Mouse (Mus musculus): ENCODE measurements around the gene Cactin. TPM values are rescaled to one million over a fixed set of nuclear protein-coding genes. Genes with fewer than 3 reads are reported as not detected.

The Cactin gene
- polyA plus RNA-seq, 1 experiment from 2014 or later: 36.6 TPM

- H3K4me3 ChIP-seq (ENCODE audit: low read length): no peak overlapping the region
- peak overlapping the region; percentile 30 for H3K9ac ChIP-seq (ENCODE audit: low read length)
- 40% methylated on average over 14 of the region's 14 CpGs for WGBS
- H3K4me2 ChIP-seq (ENCODE audit: low read depth, low read length): peak overlapping the region; percentile 1
- peaks cover 35% of the 10 kb centered on the region for H3K4me1 ChIP-seq (replicated peaks; ENCODE audit: control insufficient read depth, insufficient read depth, low read length)
- peak overlapping the region; percentile 53; the same call in 1 of the 2 replicates for H3K27ac ChIP-seq (ENCODE audit: low read length)
- H3K27me3 ChIP-seq (ENCODE audit: control insufficient read depth, insufficient read depth, low read depth, low read length): no peaks in the 10 kb centered on the region
- no peaks in the 10 kb centered on the region for H3K9me3 ChIP-seq (ENCODE audit: control insufficient read depth, low read length)
- H3K36me3 ChIP-seq (ENCODE audit: control insufficient read depth, insufficient read depth, low read length): peaks cover 20% of the 10 kb centered on the region
- ATAC-seq (ENCODE audit: low read depth): peak; percentile 12; the same call in 1 of the 2 replicates
These were observed 18.1 kb upstream of the Cactin start for GRCm38 (mm10) chr10:81302781-81303218.

GRCm38 (mm10) chr10:81303258-81303657 lies 17.6 kb upstream of the Cactin start:
- Histone ChIP-seq H3K9me3 (ENCODE audit: control insufficient read depth, low read length) (no peaks in the 10 kb centered on the region), H3K9ac (ENCODE audit: low read length) (peak overlapping the region; percentile 30), H3K4me3 (ENCODE audit: low read length) (no peak overlapping the region), H3K4me2 (ENCODE audit: low read depth, low read length) (peak overlapping the region; percentile 1), H3K36me3 (ENCODE audit: control insufficient read depth, insufficient read depth, low read length) (peaks cover 24% of the 10 kb centered on the region), H3K27me3 (ENCODE audit: control insufficient read depth, insufficient read depth, low read depth, low read length) (no peaks in the 10 kb centered on the region), H3K27ac (ENCODE audit: low read length) (peak overlapping the region; percentile 37; the same call in 1 of the 2 replicates), H3K4me1 (replicated peaks; ENCODE audit: control insufficient read depth, insufficient read depth, low read length) (peaks cover 30% of the 10 kb centered on the region)
- ATAC-seq (ENCODE audit: low read depth): no peak
- WGBS: 57% methylated on average over 10 of the region's 10 CpGs

- H3K9ac ChIP-seq (ENCODE audit: low read length): no peak overlapping the region; the same call in 1 of the 2 replicates
- no peaks in the 10 kb centered on the region for H3K9me3 ChIP-seq (ENCODE audit: control insufficient read depth, low read length)
- no peak overlapping the region for H3K4me2 ChIP-seq (ENCODE audit: low read depth, low read length)
These were observed 17.1 kb upstream of the Cactin start for GRCm38 (mm10) chr10:81303761-81304160.

GRCm38 (mm10) chr10:81304597-81305238 lies 16.2 kb upstream of the Cactin start:
- 20% methylated on average over 6 of the region's 9 CpGs for WGBS
- no peak overlapping the region for H3K9ac ChIP-seq (ENCODE audit: low read length)
- peaks cover 29% of the 10 kb centered on the region for H3K4me1 ChIP-seq (replicated peaks; ENCODE audit: control insufficient read depth, insufficient read depth, low read length)

More at GRCm38 (mm10) chr10:81303761-81304160, 17.1 kb upstream of the Cactin start:
- WGBS: 62% methylated on average over 7 of the region's 7 CpGs
- H3K4me1 ChIP-seq (replicated peaks; ENCODE audit: control insufficient read depth, insufficient read depth, low read length): peaks cover 29% of the 10 kb centered on the region
- no peaks in the 10 kb centered on the region for H3K27me3 ChIP-seq (ENCODE audit: control insufficient read depth, insufficient read depth, low read depth, low read length)
- no peak overlapping the region for H3K4me3 ChIP-seq (ENCODE audit: low read length)
- peaks cover 26% of the 10 kb centered on the region for H3K36me3 ChIP-seq (ENCODE audit: control insufficient read depth, insufficient read depth, low read length)
- no peak for ATAC-seq (ENCODE audit: low read depth)
- H3K27ac ChIP-seq (ENCODE audit: low read length): no peak overlapping the region; the same call in 1 of the 2 replicates

GRCm38 (mm10) chr10:81305663-81306062 lies 15.2 kb upstream of the Cactin start:
- Histone ChIP-seq H3K9me3 (ENCODE audit: control insufficient read depth, low read length) (no peaks in the 10 kb centered on the region), H3K4me3 (ENCODE audit: low read length) (no peak overlapping the region), H3K27me3 (ENCODE audit: control insufficient read depth, insufficient read depth, low read depth, low read length) (no peaks in the 10 kb centered on the region), H3K36me3 (ENCODE audit: control insufficient read depth, insufficient read depth, low read length) (peaks cover 36% of the 10 kb centered on the region), H3K4me2 (ENCODE audit: low read depth, low read length) (no peak overlapping the region), H3K9ac (ENCODE audit: low read length) (no peak overlapping the region), H3K27ac (ENCODE audit: low read length) (no peak overlapping the region), H3K4me1 (replicated peaks; ENCODE audit: control insufficient read depth, insufficient read depth, low read length) (peaks cover 22% of the 10 kb centered on the region)
- ATAC-seq (ENCODE audit: low read depth): no peak
- WGBS: 93% methylated on average over 14 of the region's 14 CpGs

More at GRCm38 (mm10) chr10:81304597-81305238, 16.2 kb upstream of the Cactin start:
- H3K4me3 ChIP-seq (ENCODE audit: low read length): no peak overlapping the region
- H3K4me2 ChIP-seq (ENCODE audit: low read depth, low read length): no peak overlapping the region
- no peaks in the 10 kb centered on the region for H3K27me3 ChIP-seq (ENCODE audit: control insufficient read depth, insufficient read depth, low read depth, low read length)
- H3K9me3 ChIP-seq (ENCODE audit: control insufficient read depth, low read length): no peaks in the 10 kb centered on the region
- peaks cover 35% of the 10 kb centered on the region for H3K36me3 ChIP-seq (ENCODE audit: control insufficient read depth, insufficient read depth, low read length)
- H3K27ac ChIP-seq (ENCODE audit: low read length): no peak overlapping the region
- ATAC-seq (ENCODE audit: low read depth): peak; percentile 18; the same call in 1 of the 2 replicates

- no peak for ATAC-seq (ENCODE audit: low read depth)
- Histone ChIP-seq H3K27ac (ENCODE audit: low read length) (no peak overlapping the region), H3K4me1 (replicated peaks; ENCODE audit: control insufficient read depth, insufficient read depth, low read length) (peaks cover 18% of the 10 kb centered on the region), H3K36me3 (ENCODE audit: control insufficient read depth, insufficient read depth, low read length) (peaks cover 39% of the 10 kb centered on the region), H3K9me3 (ENCODE audit: control insufficient read depth, low read length) (no peaks in the 10 kb centered on the region), H3K4me2 (ENCODE audit: low read depth, low read length) (no peak overlapping the region), H3K9ac (ENCODE audit: low read length) (no peak overlapping the region), H3K27me3 (ENCODE audit: control insufficient read depth, insufficient read depth, low read depth, low read length) (no peaks in the 10 kb centered on the region), H3K4me3 (ENCODE audit: low read length) (no peak overlapping the region)
- 81% methylated on average over 12 of the region's 12 CpGs for WGBS
These were observed 14.7 kb upstream of the Cactin start for GRCm38 (mm10) chr10:81306173-81306668.

- ATAC-seq (ENCODE audit: low read depth): no peak
- Histone ChIP-seq H3K9me3 (ENCODE audit: control insufficient read depth, low read length) (no peaks in the 10 kb centered on the region), H3K9ac (ENCODE audit: low read length) (no peak overlapping the region), H3K4me3 (ENCODE audit: low read length) (no peak overlapping the region), H3K27me3 (ENCODE audit: control insufficient read depth, insufficient read depth, low read depth, low read length) (no peaks in the 10 kb centered on the region), H3K27ac (ENCODE audit: low read length) (no peak overlapping the region), H3K36me3 (ENCODE audit: control insufficient read depth, insufficient read depth, low read length) (peaks cover 46% of the 10 kb centered on the region), H3K4me2 (ENCODE audit: low read depth, low read length) (no peak overlapping the region), H3K4me1 (replicated peaks; ENCODE audit: control insufficient read depth, insufficient read depth, low read length) (peaks cover 17% of the 10 kb centered on the region)
- 91% methylated on average over 21 of the region's 21 CpGs for WGBS
These were observed 13.8 kb upstream of the Cactin start for GRCm38 (mm10) chr10:81306837-81307682.

GRCm38 (mm10) chr10:81309571-81309970 lies 11.3 kb upstream of the Cactin start:
- peaks cover 66% of the 10 kb centered on the region for H3K36me3 ChIP-seq (ENCODE audit: control insufficient read depth, insufficient read depth, low read length)
- no peak overlapping the region for H3K9ac ChIP-seq (ENCODE audit: low read length)
- no peak overlapping the region for H3K27ac ChIP-seq (ENCODE audit: low read length)
- H3K9me3 ChIP-seq (ENCODE audit: control insufficient read depth, low read length): no peaks in the 10 kb centered on the region
- no peaks in the 10 kb centered on the region for H3K27me3 ChIP-seq (ENCODE audit: control insufficient read depth, insufficient read depth, low read depth, low read length)
- H3K4me1 ChIP-seq (replicated peaks; ENCODE audit: control insufficient read depth, insufficient read depth, low read length): no peaks in the 10 kb centered on the region
- no peak overlapping the region for H3K4me2 ChIP-seq (ENCODE audit: low read depth, low read length)
- no peak for ATAC-seq (ENCODE audit: low read depth)
- no peak overlapping the region for H3K4me3 ChIP-seq (ENCODE audit: low read length)
- 81% methylated on average over 5 of the region's 5 CpGs for WGBS

GRCm38 (mm10) chr10:81313581-81313980 lies 7.3 kb upstream of the Cactin start:
- no peak for ATAC-seq (ENCODE audit: low read depth)
- WGBS: 86% methylated on average over 13 of the region's 13 CpGs
- no peak overlapping the region for H3K4me3 ChIP-seq (ENCODE audit: low read length)
- H3K9ac ChIP-seq (ENCODE audit: low read length): no peak overlapping the region
- H3K27me3 ChIP-seq (ENCODE audit: control insufficient read depth, insufficient read depth, low read depth, low read length): no peaks in the 10 kb centered on the region
- H3K9me3 ChIP-seq (ENCODE audit: control insufficient read depth, low read length): no peaks in the 10 kb centered on the region
- H3K4me2 ChIP-seq (ENCODE audit: low read depth, low read length): no peak overlapping the region
- peaks cover 57% of the 10 kb centered on the region for H3K36me3 ChIP-seq (ENCODE audit: control insufficient read depth, insufficient read depth, low read length)
- H3K4me1 ChIP-seq (replicated peaks; ENCODE audit: control insufficient read depth, insufficient read depth, low read length): peaks cover 22% of the 10 kb centered on the region
- no peak overlapping the region for H3K27ac ChIP-seq (ENCODE audit: low read length)
